In the genomic region with DNA sequence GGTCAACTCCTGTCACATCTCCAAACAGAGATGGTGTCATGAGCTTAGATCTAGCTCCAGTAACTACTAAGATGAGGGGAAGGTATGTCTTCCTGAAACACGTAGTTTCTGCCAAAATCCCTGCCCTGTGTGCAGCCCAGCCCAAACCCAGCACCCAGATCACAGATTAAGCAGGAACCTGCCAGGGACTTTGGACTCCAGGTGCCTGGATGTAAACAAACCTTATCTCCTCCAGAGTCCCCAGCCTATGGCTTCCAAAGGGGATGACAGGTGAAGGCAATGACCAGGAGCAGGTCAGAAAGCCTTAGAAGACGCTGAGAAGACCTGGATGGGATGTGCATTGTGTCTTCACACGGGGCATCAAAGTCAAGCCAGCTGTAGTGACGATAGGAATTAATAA, we compare ENCODE assay signal across 36 mouse cellular contexts. TPM values are rescaled to one million over a fixed set of nuclear protein-coding genes. Genes with fewer than 3 reads are reported as not detected.
"Had no signal": no experiment of that assay in that cellular context is flagged by ENCODE, and none has a peak within 500 bp of the region (broad histone marks: within the 10 kb centered on the region; RNA-seq: fewer than 3 reads in every experiment).

No protein-coding gene starts in this region.

RNA-seq across cellular contexts. Expression of gene Btnl6, which starts 19.4 kb away (rescaled TPM):
- total RNA-seq: gastrocnemius, adult 2 months; gastrocnemius, postnatal 10 days; gastrocnemius, postnatal 25 days; gastrocnemius, postnatal 4 days; granulocyte monocyte progenitor cell, adult 5-6 weeks; heart, adult 18-20 months; heart, adult 8-10 months; heart, postnatal 14 days; heart, postnatal 36 days; hematopoietic stem cell, adult 5-6 weeks; hindbrain, postnatal 0 days; layer of hippocampus, adult 18-20 months; layer of hippocampus, adult 8-10 months; layer of hippocampus, postnatal 14 days; layer of hippocampus, postnatal 36 days; left cerebral cortex, adult 18-20 months; left cerebral cortex, adult 8-10 months; left cerebral cortex, postnatal 10 days; left cerebral cortex, postnatal 25 days; left cerebral cortex, postnatal 4 days had no signal
- polyA plus RNA-seq: forebrain, embryonic 16.5 days; frontal cortex, adult 2 months; heart, embryonic 11.5 days; heart, embryonic 13.5 days; heart, embryonic 15.5 days; heart, postnatal 0 days; hindbrain, embryonic 11.5 days; hindbrain, embryonic 13.5 days; hindbrain, embryonic 15.5 days; kidney, adult 2 months; kidney, embryonic 15.5 days; kidney, postnatal 0 days; limb, embryonic 11.5 days; limb, embryonic 13.5 days; limb, embryonic 15.5 days; liver, embryonic 11.5 days had no signal

RNA-seq across cellular contexts. Expression of gene Btnl4, which starts 20.6 kb away (rescaled TPM):
- total RNA-seq: gastrocnemius, adult 2 months; gastrocnemius, postnatal 10 days; gastrocnemius, postnatal 25 days; gastrocnemius, postnatal 4 days; granulocyte monocyte progenitor cell, adult 5-6 weeks; heart, adult 18-20 months; heart, adult 8-10 months; heart, postnatal 14 days; heart, postnatal 36 days; hematopoietic stem cell, adult 5-6 weeks; hindbrain, postnatal 0 days; layer of hippocampus, adult 18-20 months; layer of hippocampus, adult 8-10 months; layer of hippocampus, postnatal 14 days; layer of hippocampus, postnatal 36 days; left cerebral cortex, adult 18-20 months; left cerebral cortex, adult 8-10 months; left cerebral cortex, postnatal 10 days; left cerebral cortex, postnatal 25 days; left cerebral cortex, postnatal 4 days had no signal
- polyA plus RNA-seq: forebrain, embryonic 16.5 days; frontal cortex, adult 2 months; heart, embryonic 11.5 days; heart, embryonic 13.5 days; heart, embryonic 15.5 days; heart, postnatal 0 days; hindbrain, embryonic 11.5 days; hindbrain, embryonic 13.5 days; hindbrain, embryonic 15.5 days; hindbrain, postnatal 0 days; kidney, adult 2 months; kidney, embryonic 15.5 days; kidney, postnatal 0 days; limb, embryonic 11.5 days; limb, embryonic 13.5 days; limb, embryonic 15.5 days; liver, embryonic 11.5 days had no signal
